Mouse (Mus musculus): ENCODE data around the gene Eif4e3. TPM values are rescaled to one million over a fixed set of nuclear protein-coding genes. Genes with fewer than 3 reads are reported as not detected.

Gene Eif4e3
- total RNA-seq, 4 experiments from 2014 or later = 40.1 to 57.0 (median 48.9) TPM

DNA sequence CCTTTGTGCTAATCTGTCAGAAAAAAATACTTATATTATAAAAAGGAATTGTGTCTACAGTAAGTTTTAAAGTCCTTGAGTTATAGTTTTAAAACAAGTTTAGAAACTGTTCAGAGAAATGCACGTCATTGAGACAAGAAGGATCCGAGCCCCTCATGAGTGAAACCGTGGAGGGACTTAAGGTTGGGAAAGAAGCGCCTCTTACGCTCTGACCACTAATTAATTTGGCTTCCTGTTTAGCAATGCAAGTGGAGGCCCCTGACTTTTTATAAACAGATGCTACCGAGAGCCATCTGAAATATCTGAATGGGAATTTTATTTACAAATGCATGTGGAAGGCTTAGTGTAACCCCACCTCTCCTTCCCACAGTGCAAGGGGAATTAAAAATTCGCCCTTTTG, 41.3 kb downstream of the Eif4e3 start:
- DNase-seq (ENCODE audit: low spot score) = no peak

GRCm38 (mm10) chr6:99624542-99624941, 42.0 kb downstream of the Eif4e3 start:
- no peak for DNase-seq (ENCODE audit: low spot score)

DNA sequence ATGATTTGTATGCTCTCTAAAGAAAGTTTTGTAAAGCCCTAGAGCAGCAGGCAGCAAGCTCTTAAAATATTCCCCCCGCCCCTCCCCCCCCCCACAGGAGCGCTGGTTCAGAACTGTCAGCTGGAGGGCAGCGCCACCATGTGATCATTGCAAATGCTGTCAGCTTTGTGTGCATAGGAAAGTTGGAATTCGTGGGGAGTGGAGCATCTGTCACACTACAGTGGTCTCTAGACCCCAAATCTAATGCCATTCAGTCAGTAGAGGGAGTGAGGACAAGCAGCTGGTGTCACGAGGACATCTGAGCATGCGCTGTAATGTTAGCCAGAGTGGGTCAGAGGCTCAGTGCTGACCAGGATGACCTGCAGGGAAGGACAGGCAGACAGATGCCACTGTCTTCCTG, 42.9 kb downstream of the Eif4e3 start:
- DNase-seq (ENCODE audit: low spot score) = no peak

GRCm38 (mm10) chr6:99621167-99621566, 45.4 kb downstream of the Eif4e3 start:
- DNase-seq (ENCODE audit: low spot score) = no peak

DNA sequence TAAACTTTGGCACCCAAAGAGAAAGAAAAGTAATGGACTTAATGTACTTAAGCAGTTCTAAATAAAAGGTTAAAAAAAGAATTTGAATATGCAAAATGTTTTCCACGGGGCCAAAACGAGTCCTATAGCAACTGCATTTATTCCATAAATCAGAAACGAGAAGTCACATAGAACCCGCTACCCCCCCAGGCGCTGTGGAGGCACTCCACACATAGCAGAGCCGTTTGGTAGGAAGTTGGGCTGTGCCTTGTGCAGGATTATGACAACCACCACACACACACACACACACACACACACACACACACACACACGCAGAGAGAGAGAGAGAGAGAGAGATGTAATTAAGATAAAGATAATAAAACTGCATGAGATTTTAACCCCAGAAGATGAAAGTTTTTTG, 46.1 kb downstream of the Eif4e3 start:
- no peak for DNase-seq (ENCODE audit: low spot score)

GRCm38 (mm10) chr6:99619964-99620363, 46.6 kb downstream of the Eif4e3 start:
- no peak for DNase-seq (ENCODE audit: low spot score)

GRCm38 (mm10) chr6:99619466-99619865, 47.1 kb downstream of the Eif4e3 start:
- no peak for DNase-seq (ENCODE audit: low spot score)

- DNase-seq (ENCODE audit: low spot score) = no peak
Observed at GRCm38 (mm10) chr6:99617867-99618266, 48.7 kb downstream of the Eif4e3 start.

- DNase-seq (ENCODE audit: low spot score) = no peak
Observed at GRCm38 (mm10) chr6:99617415-99617814, 49.2 kb downstream of the Eif4e3 start.

- peak; percentile 31 for DNase-seq (ENCODE audit: low spot score)
Observed at GRCm38 (mm10) chr6:99615272-99615751, 51.3 kb downstream of the Eif4e3 start.

GRCm38 (mm10) chr6:99614566-99615271, 51.9 kb downstream of the Eif4e3 start:
- no peak for DNase-seq (ENCODE audit: low spot score)

GRCm38 (mm10) chr6:99611866-99612265, 54.7 kb downstream of the Eif4e3 start:
- no peak for DNase-seq (ENCODE audit: low spot score)

DNA sequence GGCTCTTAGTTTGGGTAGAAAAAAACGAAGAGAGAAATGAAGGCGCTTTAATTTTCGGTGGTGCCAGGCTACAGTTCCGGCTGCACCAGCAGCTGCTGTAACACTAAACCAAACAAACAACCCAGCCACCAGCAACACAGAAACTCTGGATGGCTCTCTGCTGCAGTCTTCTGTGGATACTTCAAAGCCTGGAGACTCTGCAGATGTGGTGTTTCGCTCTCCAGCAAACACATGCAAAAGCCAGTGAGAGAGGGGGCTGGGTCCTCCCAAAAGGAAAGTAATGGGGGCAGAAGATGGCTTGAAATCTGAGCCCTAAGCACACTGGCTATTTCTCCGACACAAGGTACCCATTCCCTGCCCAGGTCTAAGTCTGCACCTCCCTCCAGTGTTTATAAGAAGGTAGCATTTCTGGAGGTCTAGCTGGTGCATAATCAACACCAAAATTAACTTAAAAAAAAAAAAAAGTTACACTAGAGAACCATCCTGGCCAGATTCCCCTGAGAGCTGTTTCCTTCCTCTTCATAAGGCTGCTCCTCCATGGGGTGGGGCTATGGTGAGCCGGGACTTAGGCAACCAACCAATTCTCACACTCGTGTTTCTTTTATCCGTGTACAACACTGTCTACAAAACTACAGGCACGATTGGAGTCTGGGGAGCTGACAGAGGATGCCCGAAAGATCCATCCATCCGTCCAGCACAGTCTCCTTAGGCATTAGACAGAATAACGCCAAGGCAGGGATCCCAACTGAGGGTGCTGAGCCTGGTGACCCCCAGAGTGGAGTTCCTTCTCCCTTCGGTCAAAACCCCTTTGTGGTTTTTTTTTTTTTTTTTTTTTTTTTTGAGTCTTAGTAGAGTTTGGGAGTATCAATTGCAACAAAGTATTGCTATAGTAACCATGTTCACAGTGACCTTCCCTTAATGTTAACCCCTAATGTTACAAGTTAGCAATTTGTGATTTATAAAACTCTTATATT, 55.8 kb downstream of the Eif4e3 start:
- DNase-seq (ENCODE audit: low spot score) = peak; percentile 41

DNA sequence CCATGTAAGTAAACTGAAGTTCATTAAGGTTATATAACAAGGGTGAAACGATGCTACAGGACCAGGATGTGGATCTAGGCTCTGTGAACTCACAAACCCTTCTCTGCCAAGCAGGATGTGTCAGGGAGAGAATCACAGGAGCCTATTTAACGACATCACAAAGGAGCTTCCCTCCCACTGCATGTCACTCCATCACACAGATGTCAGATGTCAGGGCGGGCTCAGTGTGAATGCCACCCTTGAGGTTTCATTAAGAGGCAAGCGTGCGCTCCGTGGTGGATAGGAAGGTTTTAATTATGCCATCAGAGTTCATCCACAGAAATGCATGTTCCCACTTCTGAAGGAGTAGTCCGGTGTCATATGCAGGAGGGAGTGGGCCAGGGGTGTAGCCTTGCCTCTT, 60.5 kb downstream of the Eif4e3 start:
- DNase-seq (ENCODE audit: low spot score) = no peak

GRCm38 (mm10) chr6:99604758-99605157, 61.8 kb downstream of the Eif4e3 start:
- no peak for DNase-seq (ENCODE audit: low spot score)

DNA sequence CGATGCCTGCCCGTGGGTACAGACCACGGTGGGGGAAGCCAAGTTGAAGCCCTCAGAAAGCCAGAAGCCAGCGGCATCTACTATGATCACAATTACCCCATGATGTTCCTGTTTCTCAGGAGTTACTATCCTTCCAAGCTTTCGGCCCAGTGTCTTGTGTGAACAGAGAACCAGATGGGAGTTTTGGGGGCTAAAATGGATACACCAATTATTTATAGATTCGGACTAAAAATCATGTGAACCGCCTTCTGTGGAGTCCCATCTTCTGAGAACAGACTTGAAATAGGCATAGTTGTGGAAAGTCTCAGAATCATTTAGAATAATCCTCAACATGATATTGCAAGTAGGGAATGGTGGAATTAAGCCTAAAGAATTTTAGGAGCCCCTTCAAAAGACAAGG, 64.1 kb downstream of the Eif4e3 start:
- DNase-seq (ENCODE audit: low spot score) = no peak

- DNase-seq (ENCODE audit: low spot score) = peak; percentile 16
Observed at GRCm38 (mm10) chr6:99600886-99601285, 65.7 kb downstream of the Eif4e3 start.

GRCm38 (mm10) chr6:99600168-99600793, 66.3 kb downstream of the Eif4e3 start:
- DNase-seq (ENCODE audit: low spot score) = peak; percentile 56

GRCm38 (mm10) chr6:99599651-99600050, 66.9 kb downstream of the Eif4e3 start:
- no peak for DNase-seq (ENCODE audit: low spot score)

DNA sequence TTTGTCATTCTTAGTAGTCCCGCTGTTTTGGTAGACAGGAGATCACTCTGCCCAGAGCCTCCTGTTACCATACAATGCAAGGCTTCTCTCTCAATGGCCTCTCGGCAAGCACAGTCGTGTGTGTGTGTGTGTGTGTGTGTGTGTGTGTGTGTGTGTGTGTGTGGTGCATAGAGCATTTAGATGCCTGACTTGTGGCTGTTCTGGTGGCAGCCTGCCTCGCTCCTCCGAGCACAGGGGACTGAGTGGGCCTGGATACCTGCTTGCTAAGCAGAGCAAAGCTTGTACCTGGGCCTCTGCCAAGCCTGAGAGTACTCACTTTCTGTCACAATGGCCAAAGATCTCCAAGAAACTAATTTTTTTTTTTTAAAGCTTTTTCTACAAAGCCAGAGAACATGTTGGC, 67.3 kb downstream of the Eif4e3 start:
- DNase-seq (ENCODE audit: low spot score) = no peak

GRCm38 (mm10) chr6:99577040-99577439, 89.5 kb downstream of the Eif4e3 start:
- no peak for DNase-seq (ENCODE audit: low spot score)

DNA sequence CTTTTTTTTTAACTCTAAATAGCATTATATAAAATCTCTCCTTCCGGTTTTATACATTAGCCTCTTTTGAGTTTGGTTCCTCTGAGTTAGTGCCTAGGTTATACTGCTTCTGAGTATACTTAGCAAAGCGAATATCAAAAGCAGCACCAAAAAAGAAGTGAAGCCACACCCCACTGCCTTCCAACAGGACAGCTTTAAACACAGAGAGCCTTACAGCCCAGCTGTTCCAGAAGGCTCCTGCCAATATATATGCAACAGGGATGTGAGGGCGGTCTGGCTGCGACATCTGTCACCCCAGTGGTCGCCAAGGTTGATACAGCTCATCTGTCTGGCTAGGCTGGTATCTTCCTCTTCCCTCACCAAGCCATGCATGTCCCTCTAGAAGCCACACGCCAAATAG, 90.9 kb downstream of the Eif4e3 start:
- DNase-seq (ENCODE audit: low spot score) = no peak
